Mouse (Mus musculus): ENCODE data around the gene Cd160.

Cd160 gene

GRCm38 (mm10) chr3:96828984-96829383 is at the start of gene Cd160, which contains the start of gene Pdzk1:
Gene Cd160 (minus strand): TSS chr3:96829351.
Gene Pdzk1 (plus strand): TSS chr3:96829284.
- DNase-seq (ENCODE audit: inconsistent age in 2 of 2, low spot score in 1 of 2), result no peak

- no peak for DNase-seq (ENCODE audit: inconsistent age in 2 of 2, low spot score in 1 of 2)
Measured at GRCm38 (mm10) chr3:96874808-96875571, 45.8 kb upstream of the Cd160 start.

GRCm38 (mm10) chr3:96872501-96872900 is 43.4 kb upstream of the Cd160 start:
- no peak for DNase-seq (ENCODE audit: inconsistent age in 2 of 2, low spot score in 1 of 2)

GRCm38 (mm10) chr3:96871070-96871469 is 41.9 kb upstream of the Cd160 start:
- no peak for DNase-seq (ENCODE audit: inconsistent age in 2 of 2, low spot score in 1 of 2)

GRCm38 (mm10) chr3:96870270-96870669 is 41.1 kb upstream of the Cd160 start:
- no peak for DNase-seq (ENCODE audit: inconsistent age in 2 of 2, low spot score in 1 of 2)

GRCm38 (mm10) chr3:96869091-96869490 is 39.9 kb upstream of the Cd160 start:
- no peak for DNase-seq (ENCODE audit: inconsistent age in 2 of 2, low spot score in 1 of 2)

- DNase-seq (ENCODE audit: inconsistent age in 2 of 2, low spot score in 1 of 2), result no peak
Measured at GRCm38 (mm10) chr3:96868566-96868965, 39.4 kb upstream of the Cd160 start.

- no peak for DNase-seq (ENCODE audit: inconsistent age in 2 of 2, low spot score in 1 of 2)
Measured at GRCm38 (mm10) chr3:96867863-96868262, 38.7 kb upstream of the Cd160 start.

- DNase-seq (ENCODE audit: inconsistent age in 2 of 2, low spot score in 1 of 2), result no peak
Measured at GRCm38 (mm10) chr3:96860498-96860897, 31.3 kb upstream of the Cd160 start.

GRCm38 (mm10) chr3:96855833-96856232 is 26.7 kb upstream of the Cd160 start:
- DNase-seq (ENCODE audit: inconsistent age in 2 of 2, low spot score in 1 of 2), result no peak

- no peak for DNase-seq (ENCODE audit: inconsistent age in 2 of 2, low spot score in 1 of 2)
Measured at GRCm38 (mm10) chr3:96854376-96854775, 25.2 kb upstream of the Cd160 start.

GRCm38 (mm10) chr3:96852561-96852960 is 23.4 kb upstream of the Cd160 start:
- DNase-seq (ENCODE audit: inconsistent age in 2 of 2, low spot score in 1 of 2), result no peak

GRCm38 (mm10) chr3:96849168-96849727 is 20.1 kb upstream of the Cd160 start:
- DNase-seq (ENCODE audit: inconsistent age in 2 of 2, low spot score in 1 of 2), result no peak

- no peak for DNase-seq (ENCODE audit: inconsistent age in 2 of 2, low spot score in 1 of 2)
Measured at GRCm38 (mm10) chr3:96848470-96848869, 19.3 kb upstream of the Cd160 start.

GRCm38 (mm10) chr3:96847661-96848060 is 18.5 kb upstream of the Cd160 start:
- DNase-seq (ENCODE audit: inconsistent age in 2 of 2, low spot score in 1 of 2), result no peak

GRCm38 (mm10) chr3:96846985-96847384 is 17.8 kb upstream of the Cd160 start:
- no peak for DNase-seq (ENCODE audit: inconsistent age in 2 of 2, low spot score in 1 of 2)

- DNase-seq (ENCODE audit: inconsistent age in 2 of 2, low spot score in 1 of 2), result peak; percentile 45 to 79
Measured at GRCm38 (mm10) chr3:96845806-96846205, 16.7 kb upstream of the Cd160 start.

- DNase-seq (ENCODE audit: inconsistent age in 2 of 2, low spot score in 1 of 2), result no peak
Measured at GRCm38 (mm10) chr3:96845191-96845590, 16.0 kb upstream of the Cd160 start.

GRCm38 (mm10) chr3:96838996-96839645 is 10.0 kb upstream of the Cd160 start:
- DNase-seq (ENCODE audit: inconsistent age in 2 of 2, low spot score in 1 of 2), result no peak

GRCm38 (mm10) chr3:96836414-96836813 is 7.3 kb upstream of the Cd160 start:
- no peak for DNase-seq (ENCODE audit: inconsistent age in 2 of 2, low spot score in 1 of 2)

- DNase-seq (ENCODE audit: inconsistent age in 2 of 2, low spot score in 1 of 2), result no peak
Measured at GRCm38 (mm10) chr3:96834587-96835348, 5.6 kb upstream of the Cd160 start.
